Mouse (Mus musculus) activated CD4-positive, CD25-positive, alpha-beta regulatory T cell, adult 4 months (primary cell): Measurements from ENCODE around the gene Xylt2. TPM values are rescaled to one million over a fixed set of nuclear protein-coding genes. Genes with fewer than 3 reads are reported as not detected.
"Not testable (repeated sequence)": the region's sequence is repeated elsewhere in the genome, so short reads cannot be mapped to it uniquely, and the experiment has no call there.

Source experiments
- ATAC-seq: one replicate; pipeline ENCODE4 v1.8.0; 2017
- polyA plus RNA-seq, 2 experiments: library from polyadenylated mRNA; unstranded; fragments of 100-300 nt; shearing (Covaris generic); gene quantifications; one replicate each; pipeline ENCODE4 v1.2.1; 2017

Xylt2 gene
- polyA plus RNA-seq: 1 to 10 TPM; 5.6 to 6.0 TPM

GRCm38 (mm10) chr11:94676754-94677606, at the start of gene Xylt2:
Xylt2 (minus strand) TSS chr11:94677515.
- ATAC-seq: peak; percentile 93

GRCm38 (mm10) chr11:94719216-94719615, 41.9 kb upstream of the Xylt2 start:
- no peak for ATAC-seq

DNA sequence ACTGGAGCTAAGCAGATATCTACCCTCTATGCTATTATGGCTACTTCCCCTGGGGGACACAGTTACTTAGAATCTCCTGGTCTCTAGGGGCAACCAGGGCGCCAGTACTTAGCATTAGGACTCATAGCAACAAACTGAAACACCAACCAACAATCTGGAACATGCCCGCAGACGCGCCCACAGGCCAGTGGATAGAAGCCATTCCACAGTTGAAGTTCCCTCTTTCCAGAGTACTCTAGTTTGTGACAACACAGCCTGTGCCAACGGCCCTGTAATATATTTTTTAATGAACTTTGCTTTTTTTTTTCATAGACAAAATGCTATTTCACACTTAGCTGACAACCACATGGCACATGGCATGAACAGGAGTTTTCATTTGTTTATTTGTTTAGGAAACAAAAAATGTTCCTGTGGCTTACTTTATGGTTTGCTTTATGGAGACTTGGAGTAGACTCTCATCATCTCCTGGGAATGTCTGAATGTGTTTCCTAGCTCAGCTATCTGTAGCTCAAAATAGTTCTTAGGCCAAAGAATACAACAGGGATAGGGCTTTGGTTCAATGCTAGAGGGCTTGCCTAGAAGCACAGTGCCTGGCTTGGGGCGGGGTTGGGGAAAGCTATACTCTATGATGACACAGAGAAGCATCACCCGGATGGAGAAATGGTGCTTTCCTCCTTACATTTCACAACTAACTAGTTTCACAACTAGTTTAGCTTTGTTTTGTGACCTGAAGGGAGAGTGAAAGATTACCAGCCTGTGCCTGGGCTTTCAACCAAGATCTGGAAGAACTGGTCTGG, 41.0 kb upstream of the Xylt2 start:
- ATAC-seq: no peak

- no peak for ATAC-seq
These were observed 39.9 kb upstream of the Xylt2 start for GRCm38 (mm10) chr11:94717239-94717638.

DNA sequence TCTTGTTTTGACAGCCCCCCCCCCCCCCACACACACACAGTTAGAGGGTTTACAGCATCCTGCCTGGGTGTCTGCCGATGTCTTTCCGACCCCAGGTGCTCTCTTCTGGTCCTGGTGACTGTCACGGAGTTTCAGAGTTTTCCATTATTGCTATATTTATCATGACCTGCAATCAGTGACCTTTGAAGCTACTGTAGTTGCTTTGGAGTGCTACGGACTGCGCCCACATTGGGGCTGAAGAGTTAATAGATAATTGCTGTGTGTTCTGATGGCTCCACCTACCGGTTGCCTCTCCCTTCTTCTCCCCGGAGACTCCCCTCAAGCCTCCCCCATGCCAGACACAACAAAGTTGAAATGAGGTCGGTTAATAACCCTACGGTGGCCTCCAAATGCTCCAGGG, 39.4 kb upstream of the Xylt2 start:
- peak; percentile 59 for ATAC-seq

DNA sequence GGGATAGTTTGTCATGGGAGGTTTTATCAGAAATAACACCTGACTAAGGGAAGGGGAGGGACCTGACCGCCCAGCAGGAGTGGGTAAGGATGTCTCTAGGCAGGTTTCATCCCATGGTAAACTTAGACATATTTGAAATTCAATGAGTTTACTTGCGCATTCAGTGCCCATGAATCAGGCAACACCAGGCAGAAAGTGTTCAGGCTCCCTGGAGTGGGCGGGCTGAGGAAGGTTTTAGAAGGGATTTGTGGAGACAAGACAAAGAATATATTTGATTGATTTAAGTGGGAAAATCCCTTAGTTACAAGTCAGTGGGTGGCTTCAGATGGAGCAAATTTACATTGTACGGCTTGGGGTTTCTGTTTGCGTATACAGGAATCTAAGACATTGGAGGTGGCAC, 38.3 kb upstream of the Xylt2 start:
- no peak for ATAC-seq

DNA sequence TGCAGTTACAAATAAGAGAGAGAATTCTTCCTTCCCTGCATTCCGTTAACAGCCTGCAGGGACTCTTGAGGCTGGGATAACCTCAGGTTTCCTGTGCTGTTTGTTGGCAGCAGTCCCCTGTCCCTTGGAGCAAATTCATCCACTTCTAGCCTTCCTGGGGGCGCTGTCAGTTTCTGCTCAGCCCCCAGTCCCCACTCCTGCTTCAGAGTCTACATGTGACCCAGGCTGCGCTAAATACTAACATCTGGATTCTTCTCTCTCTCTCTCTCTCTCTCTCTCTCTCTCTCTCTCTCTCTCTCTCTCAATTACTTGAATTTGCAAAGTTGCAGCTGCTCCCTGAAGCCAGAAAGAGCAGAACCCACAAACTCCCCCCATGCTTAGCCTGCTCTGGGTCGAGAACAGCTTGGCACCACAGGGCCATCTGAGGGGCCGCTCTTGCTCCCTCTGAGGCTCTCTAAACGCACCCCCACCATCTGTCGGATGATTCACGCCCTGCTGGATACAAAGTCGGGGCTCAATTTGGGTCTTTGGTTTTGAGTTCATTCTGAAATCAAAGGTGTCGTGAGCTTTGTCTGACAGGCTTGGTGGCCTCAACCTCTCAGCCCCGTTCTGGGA, 36.0 kb upstream of the Xylt2 start:
- ATAC-seq: no peak

- no peak for ATAC-seq
These were observed 27.2 kb upstream of the Xylt2 start, which contains the start of gene Gm11541 for GRCm38 (mm10) chr11:94704472-94704871. Gm11541 (minus strand) TSS chr11:94704499.

DNA sequence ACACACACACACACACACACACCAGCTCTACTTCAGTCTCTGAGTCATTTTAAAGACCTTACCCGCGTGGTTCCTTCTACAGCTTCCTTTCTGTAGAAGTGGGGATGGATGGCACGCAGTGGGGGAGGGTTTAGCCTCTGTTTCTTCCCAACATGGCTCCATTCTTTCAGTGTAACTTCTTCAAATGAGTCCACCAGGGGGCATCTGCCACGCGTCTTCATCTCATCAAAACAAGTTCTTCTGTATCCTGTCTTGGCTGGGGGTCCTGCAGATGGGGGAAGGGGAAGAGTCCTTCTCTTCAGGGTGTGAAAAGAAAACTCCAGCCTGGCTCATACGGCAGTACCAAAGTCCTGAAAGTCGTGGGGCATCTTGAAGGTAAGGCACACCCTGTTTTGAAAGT, 26.7 kb upstream of the Xylt2 start:
- no peak for ATAC-seq

DNA sequence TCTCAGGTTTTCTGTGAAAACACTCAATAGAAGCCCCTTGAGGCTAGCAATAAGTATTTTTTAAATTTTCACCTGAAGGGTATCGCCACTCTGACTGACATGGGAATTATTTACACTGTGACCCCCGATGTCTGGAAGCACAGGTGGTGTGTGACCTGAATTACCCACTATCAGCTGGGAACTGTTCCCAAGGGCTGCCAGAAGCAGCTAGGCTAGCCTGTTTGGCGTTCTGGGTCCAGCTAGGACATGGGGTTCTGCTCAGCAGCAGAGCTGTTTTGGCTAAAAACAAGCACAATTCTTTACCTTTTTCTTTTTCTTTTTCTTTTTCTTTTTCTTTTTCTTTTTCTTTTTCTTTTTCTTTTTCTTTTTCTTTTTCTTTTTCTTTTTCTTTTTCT, 24.9 kb upstream of the Xylt2 start:
- no peak for ATAC-seq

- ATAC-seq: no peak
These were observed 24.3 kb upstream of the Xylt2 start for GRCm38 (mm10) chr11:94701401-94702215.

- no peak for ATAC-seq
These were observed 22.1 kb upstream of the Xylt2 start for GRCm38 (mm10) chr11:94699399-94699798.

- ATAC-seq: peak; percentile 94
These were observed 20.6 kb upstream of the Xylt2 start for GRCm38 (mm10) chr11:94697703-94698464.

DNA sequence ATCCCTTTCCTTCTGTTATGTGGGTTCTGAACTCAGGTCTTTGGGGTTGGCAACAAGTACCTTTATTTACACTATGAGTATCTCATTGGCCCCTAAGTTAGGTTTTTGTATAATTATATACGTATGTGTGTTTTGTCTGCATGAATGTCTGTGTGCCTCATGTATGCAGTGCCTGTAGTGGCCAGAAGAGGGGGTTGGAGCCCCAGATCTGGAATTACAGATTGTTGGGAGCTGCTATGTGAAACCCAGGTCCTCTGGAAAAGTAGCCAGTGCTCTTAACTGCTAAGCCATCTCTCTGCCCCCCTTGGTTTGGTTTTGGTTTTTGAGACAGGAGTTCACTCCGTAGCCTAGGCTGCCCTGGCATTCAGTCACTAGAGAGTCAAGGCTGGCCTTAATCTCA, 19.8 kb upstream of the Xylt2 start:
- ATAC-seq: no peak

DNA sequence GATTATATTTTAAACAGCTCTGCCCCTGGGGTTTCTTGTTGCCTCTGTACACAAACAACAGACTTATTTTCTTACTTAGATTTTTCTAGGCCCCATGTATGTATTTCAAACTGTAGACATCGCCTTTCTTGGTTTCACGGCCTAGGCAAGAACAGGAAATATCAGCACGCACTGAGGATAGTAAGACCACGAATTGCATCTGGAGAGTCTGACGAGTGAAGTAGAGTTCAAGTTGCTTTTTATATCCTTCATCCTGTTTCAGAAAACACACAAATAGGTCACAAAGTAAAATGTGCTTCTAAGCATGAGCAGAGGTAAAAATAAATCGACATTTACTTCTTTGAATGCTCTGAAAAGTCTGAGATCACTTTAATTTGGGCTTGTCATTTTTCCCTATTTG, 18.2 kb upstream of the Xylt2 start:
- no peak for ATAC-seq

GRCm38 (mm10) chr11:94692502-94692901, 15.2 kb upstream of the Xylt2 start:
- ATAC-seq: not testable (repeated sequence)

GRCm38 (mm10) chr11:94687178-94687577, 9.9 kb upstream of the Xylt2 start:
- no peak for ATAC-seq

DNA sequence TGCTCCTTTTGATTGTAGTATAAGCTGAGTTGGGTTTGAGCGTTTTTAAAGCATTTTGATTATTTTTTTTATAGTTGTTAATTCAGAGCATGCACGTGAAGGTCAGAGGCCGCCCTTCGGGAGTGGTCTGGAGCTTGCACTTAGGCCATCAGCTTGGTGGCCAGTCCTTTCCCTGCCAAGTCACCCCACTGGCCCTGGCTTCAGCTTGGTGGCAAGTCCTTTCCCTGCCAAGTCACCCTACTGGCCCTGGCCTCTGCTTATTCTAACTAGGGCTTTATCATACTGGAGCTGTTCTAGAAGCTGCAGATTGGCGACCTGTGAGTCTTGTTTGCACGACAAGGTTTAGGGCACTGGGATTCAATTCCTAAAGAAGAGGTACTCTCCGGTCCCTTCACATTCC, 5.1 kb upstream of the Xylt2 start:
- no peak for ATAC-seq

DNA sequence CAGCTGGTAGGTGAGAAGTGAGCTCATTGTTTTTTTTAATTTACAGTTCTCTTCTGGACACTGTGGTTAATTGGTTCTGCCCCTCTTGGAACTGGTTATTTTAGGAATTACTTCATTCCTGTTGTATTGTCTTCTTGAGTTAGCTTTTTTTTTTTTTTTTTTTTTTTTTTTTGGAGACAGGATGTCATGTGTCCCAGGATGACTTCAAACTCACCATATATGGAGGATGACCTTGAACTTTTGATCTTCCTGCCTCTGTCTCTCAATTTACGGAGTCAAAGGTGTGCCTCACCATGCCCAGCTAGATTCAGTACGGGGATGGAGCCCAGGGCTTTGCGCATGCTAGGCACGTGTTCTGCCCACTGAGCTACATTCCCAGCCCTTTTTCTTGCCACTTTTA, 4.3 kb upstream of the Xylt2 start:
- no peak for ATAC-seq

DNA sequence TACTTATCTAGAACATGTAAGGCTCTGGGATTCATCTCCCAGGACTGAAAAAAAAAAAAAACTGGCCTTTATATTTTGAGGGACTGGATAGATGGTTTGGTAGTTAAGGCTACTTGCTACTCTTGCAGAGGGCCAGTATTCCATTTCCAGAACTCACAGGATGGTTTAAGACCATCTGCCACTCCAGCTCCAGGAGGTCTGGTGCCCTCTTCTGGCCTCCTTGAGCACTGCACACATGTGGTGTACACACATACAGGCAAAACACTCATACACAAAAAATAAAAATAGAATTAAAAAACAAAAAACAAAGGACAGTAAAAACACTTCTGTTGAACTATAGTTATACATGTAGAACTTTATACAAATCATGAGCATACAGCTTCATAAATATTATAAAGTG, 3.3 kb upstream of the Xylt2 start:
- no peak for ATAC-seq

GRCm38 (mm10) chr11:94677607-94678145, 361 bp upstream of the Xylt2 start:
- ATAC-seq: no peak
